Mouse (Mus musculus): ENCODE measurements around the gene Arrdc1. TPM values are rescaled to one million over a fixed set of nuclear protein-coding genes. Genes with fewer than 3 reads are reported as not detected.

Gene Arrdc1
- polyA plus RNA-seq, 1 experiment from 2014 or later = 43.9 TPM

DNA sequence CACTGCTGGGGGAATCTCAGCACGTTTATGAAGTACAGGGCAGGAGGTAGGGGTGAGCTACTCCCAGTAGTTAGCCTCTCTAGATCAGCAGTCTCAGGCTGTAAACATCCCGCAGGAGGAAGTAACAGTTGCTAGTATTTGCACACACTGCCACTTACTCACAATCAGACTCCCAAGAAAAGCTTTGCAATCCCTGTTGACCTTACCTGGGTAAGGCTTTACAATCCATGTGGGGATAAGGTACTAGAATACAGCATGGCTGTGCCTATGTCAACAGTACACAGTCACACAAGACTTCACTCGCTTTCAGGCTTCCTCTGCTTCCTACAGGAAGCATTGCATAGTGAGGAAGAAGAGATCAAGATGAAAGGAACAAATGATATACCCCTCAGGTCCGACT is 38.3 kb downstream of the Arrdc1 start:
- Histone ChIP-seq H3K27ac (replicated peaks) (no peak overlapping the region), H3K4me2 (no peak overlapping the region), H3K9ac (replicated peaks) (no peak overlapping the region), H3K4me1 (peaks cover 11% of the 10 kb centered on the region), H3K27me3 (replicated peaks) (no peaks in the 10 kb centered on the region), H3K9me3 (replicated peaks) (no peaks in the 10 kb centered on the region), H3K36me3 (no peaks in the 10 kb centered on the region), H3K4me3 (replicated peaks) (no peak overlapping the region)
- no peak for ATAC-seq (ENCODE audit: low FRiP score)
- 86% methylated on average over 4 of the region's 4 CpGs for WGBS

DNA sequence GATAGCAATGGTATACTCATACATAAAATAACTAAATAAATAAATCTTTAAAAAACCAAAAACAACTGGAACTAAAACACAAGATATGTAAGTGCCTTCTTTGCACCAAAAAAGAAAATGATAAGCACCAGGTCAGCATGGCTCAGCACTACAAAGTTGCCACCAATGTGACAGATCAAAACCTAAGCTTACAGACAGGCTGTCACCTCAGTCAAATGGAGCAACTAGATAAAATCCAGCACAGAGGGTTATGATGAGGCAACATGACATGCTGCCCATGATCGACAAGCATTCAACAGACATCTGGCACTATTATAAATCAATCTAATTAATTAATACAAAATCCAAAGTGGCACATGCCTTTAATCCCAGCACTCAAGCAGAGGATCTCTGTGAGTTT is 40.8 kb downstream of the Arrdc1 start:
- Histone ChIP-seq H3K4me3 (replicated peaks) (no peak overlapping the region), H3K27me3 (replicated peaks) (no peaks in the 10 kb centered on the region), H3K27ac (replicated peaks) (no peak overlapping the region), H3K36me3 (no peaks in the 10 kb centered on the region), H3K9me3 (replicated peaks) (no peaks in the 10 kb centered on the region), H3K9ac (replicated peaks) (no peak overlapping the region), H3K4me2 (no peak overlapping the region), H3K4me1 (0 out of 2 replicates have a peak, but pooled peaks cover 4% of the 10 kb centered on the region)
- no peak for ATAC-seq (ENCODE audit: low FRiP score)
- 67% methylated on average over 1 of the region's 1 CpGs for WGBS

DNA sequence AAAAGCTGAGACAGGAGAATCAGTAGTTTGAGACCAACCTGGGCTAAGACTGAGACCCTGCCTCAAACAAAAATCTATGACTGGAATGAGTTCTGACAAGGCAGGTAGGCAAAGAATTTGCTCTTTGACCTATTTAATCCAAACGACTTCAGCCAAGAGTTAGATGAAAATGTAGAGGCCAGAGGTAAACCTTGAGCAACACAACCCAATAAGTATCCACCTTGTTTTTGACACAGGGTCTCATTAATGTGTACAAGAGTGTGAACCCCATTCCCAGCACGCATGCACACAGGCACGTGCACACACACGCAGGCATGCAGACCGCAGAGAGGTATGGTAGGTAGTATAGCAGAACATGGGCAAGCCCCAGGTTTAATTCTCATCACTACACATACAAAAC is 42.7 kb downstream of the Arrdc1 start:
- ATAC-seq (ENCODE audit: low FRiP score) = no peak

DNA sequence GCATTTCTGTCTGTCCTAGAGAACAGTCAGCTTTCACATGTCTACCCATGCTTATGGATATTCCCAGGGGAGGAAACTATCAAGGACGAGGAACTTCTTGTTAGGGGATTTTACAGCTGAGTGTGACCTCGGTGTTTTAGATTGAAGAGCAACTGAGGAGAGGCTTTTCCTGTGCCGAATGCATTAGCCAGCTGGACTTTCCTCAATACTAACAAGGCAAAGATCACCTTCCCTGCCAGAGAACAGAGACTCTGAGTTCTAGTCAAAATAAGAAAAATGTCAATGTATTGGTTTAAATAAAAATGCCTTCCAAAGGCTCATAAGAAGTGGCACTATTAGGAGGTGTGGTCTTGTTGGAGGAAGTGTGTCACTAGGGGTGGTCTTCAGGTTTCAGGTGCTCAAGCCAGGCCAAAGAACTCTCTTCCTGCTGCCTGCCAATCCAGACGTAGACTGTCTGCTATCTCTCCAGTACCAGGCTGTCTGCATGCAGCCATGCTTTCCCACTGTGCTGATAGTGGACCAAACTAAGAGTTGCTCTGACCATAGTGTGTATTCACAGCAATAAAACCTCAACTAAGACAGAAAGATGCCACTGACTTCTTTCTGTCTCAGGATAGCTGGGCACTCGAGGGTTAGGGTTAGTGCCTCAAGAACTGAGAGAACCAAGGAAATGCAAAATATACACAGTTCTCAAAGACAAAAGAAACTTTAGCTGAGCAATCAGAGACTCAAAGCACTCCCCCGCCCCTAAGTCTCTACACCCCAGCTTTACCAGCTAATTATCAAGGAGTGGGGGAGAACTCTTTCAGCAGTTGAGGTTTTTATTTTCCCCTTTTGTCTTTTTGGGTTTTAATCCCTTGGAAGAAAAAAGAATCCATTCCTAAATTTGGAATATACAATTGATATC is 44.3 kb downstream of the Arrdc1 start:
- H3K9me3 ChIP-seq (replicated peaks) = no peaks in the 10 kb centered on the region
- H3K4me1 ChIP-seq = 0 out of 2 replicates have a peak, but pooled peaks cover 4% of the 10 kb centered on the region
- H3K27ac ChIP-seq (replicated peaks) = no peak overlapping the region
- 63% methylated on average over 6 of the region's 6 CpGs for WGBS
- H3K4me2 ChIP-seq = no peak overlapping the region
- H3K27me3 ChIP-seq (replicated peaks) = no peaks in the 10 kb centered on the region
- H3K9ac ChIP-seq (replicated peaks) = no peak overlapping the region
- no peak for ATAC-seq (ENCODE audit: low FRiP score)
- no peak overlapping the region for H3K4me3 ChIP-seq (replicated peaks)
- 0 out of 2 replicates have a peak, but pooled peaks cover 7% of the 10 kb centered on the region for H3K36me3 ChIP-seq

More for the DNA sequence above, 42.7 kb downstream of the Arrdc1 start:
- no peaks in the 10 kb centered on the region for H3K27me3 ChIP-seq (replicated peaks)
- H3K4me1 ChIP-seq = 0 out of 2 replicates have a peak, but pooled peaks cover 4% of the 10 kb centered on the region
- no peak overlapping the region for H3K4me2 ChIP-seq
- no peak overlapping the region for H3K27ac ChIP-seq (replicated peaks)
- H3K9ac ChIP-seq (replicated peaks) = no peak overlapping the region
- no peaks in the 10 kb centered on the region for H3K9me3 ChIP-seq (replicated peaks)
- 93% methylated on average over 5 of the region's 5 CpGs for WGBS
- no peak overlapping the region for H3K4me3 ChIP-seq (replicated peaks)
- H3K36me3 ChIP-seq = no peaks in the 10 kb centered on the region

DNA sequence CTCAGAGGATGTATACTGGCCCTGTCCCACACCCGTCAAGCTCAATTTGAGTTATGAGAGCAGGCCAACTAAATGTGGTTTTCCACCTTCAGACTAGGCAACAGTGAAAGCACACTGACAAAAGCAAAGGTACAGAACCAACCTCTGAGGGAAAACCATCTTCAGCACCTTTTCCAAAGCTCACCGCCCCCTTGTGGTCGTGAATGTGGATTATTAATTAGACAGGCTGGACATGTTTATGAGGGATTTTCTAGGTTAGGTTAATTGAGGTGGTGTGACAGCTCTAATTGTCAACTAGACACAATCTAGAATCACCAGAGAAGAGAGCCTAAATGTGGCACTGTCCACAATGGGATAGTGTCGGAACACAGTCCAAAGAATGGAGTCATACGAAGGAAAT is 46.2 kb downstream of the Arrdc1 start:
- WGBS = 87% methylated on average over 5 of the region's 5 CpGs
- 0 out of 2 replicates have a peak, but pooled peaks cover 4% of the 10 kb centered on the region for H3K4me1 ChIP-seq
- no peak overlapping the region for H3K27ac ChIP-seq (replicated peaks)
- no peaks in the 10 kb centered on the region for H3K27me3 ChIP-seq (replicated peaks)
- no peak overlapping the region for H3K4me3 ChIP-seq (replicated peaks)
- no peak overlapping the region for H3K9ac ChIP-seq (replicated peaks)
- H3K4me2 ChIP-seq = no peak overlapping the region
- H3K9me3 ChIP-seq (replicated peaks) = no peaks in the 10 kb centered on the region
- no peak for ATAC-seq (ENCODE audit: low FRiP score)
- H3K36me3 ChIP-seq = peaks cover 15% of the 10 kb centered on the region

DNA sequence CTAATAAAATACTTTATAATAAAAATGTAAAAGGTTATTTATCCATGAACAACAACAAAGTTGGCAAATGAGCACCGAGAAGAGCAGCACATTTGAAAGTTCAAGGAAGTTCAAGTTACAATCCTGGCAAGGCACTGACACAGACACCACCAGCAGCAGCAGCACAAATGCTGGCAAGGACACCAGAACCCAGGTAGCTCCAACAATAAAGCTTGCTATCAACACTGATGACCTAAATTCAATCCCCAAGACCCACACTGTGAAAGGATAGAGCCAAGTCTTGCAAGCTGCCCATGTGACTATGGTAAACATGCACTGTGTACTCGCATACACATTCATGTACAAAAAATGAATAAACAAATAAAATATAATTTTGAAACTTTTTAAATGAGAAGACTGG is 54.4 kb downstream of the Arrdc1 start:
- H3K9me3 ChIP-seq (replicated peaks) = no peaks in the 10 kb centered on the region
- WGBS = 95% methylated on average over 2 of the region's 2 CpGs
- ATAC-seq (ENCODE audit: low FRiP score) = no peak
- peaks cover 46% of the 10 kb centered on the region for H3K36me3 ChIP-seq
- H3K4me1 ChIP-seq = no peaks in the 10 kb centered on the region
- no peak overlapping the region for H3K4me3 ChIP-seq (replicated peaks)
- H3K9ac ChIP-seq (replicated peaks) = no peak overlapping the region
- no peaks in the 10 kb centered on the region for H3K27me3 ChIP-seq (replicated peaks)
- H3K4me2 ChIP-seq = no peak overlapping the region
- no peak overlapping the region for H3K27ac ChIP-seq (replicated peaks)

Small RNAs within 50 kb of the gene (microRNA-seq; reads per million reads assigned to microRNA genes)
- not detected for gene Gm22875

Other genes starting within 250 kb of the Arrdc1 start
- gene Cacna1b, start 172.1 kb downstream of the Arrdc1 start, polyA plus RNA-seq (2015; fragmentation: Nextera tagmentation; extraction: Ambion mirVana) = 13.9 and 16.0 TPM in 2 replicates
- gene Ehmt1, start 15.6 kb downstream of the Arrdc1 start, polyA plus RNA-seq (2015; fragmentation: Nextera tagmentation; extraction: Ambion mirVana) = 75.0 and 76.4 TPM in 2 replicates
- 21.3 and 26.2 TPM in 2 replicates for gene Zmynd19, start 14.5 kb upstream of the Arrdc1 start, polyA plus RNA-seq (2015; fragmentation: Nextera tagmentation; extraction: Ambion mirVana)
- gene Dph7, start 27.1 kb upstream of the Arrdc1 start, polyA plus RNA-seq (2015; fragmentation: Nextera tagmentation; extraction: Ambion mirVana) = 38.6 and 41.7 TPM in 2 replicates
- 167 and 179 TPM in 2 replicates for gene Mrpl41, start 39.8 kb upstream of the Arrdc1 start, polyA plus RNA-seq (2015; fragmentation: Nextera tagmentation; extraction: Ambion mirVana)
- gene Pnpla7, start 40.8 kb upstream of the Arrdc1 start, polyA plus RNA-seq (2015; fragmentation: Nextera tagmentation; extraction: Ambion mirVana) = 2.8 and 5.0 TPM in 2 replicates
- gene Nsmf, start 119.1 kb upstream of the Arrdc1 start, polyA plus RNA-seq (2015; fragmentation: Nextera tagmentation; extraction: Ambion mirVana) = 149 and 173 TPM in 2 replicates
- gene Entpd8, start 145.1 kb upstream of the Arrdc1 start, polyA plus RNA-seq (2015; fragmentation: Nextera tagmentation; extraction: Ambion mirVana) = 0.43 TPM in 1 of 2 replicates, not detected in the other
- gene Noxa1, start 159.9 kb upstream of the Arrdc1 start, polyA plus RNA-seq (2015; fragmentation: Nextera tagmentation; extraction: Ambion mirVana) = 0.52 TPM in 1 of 2 replicates, not detected in the other
- 15.0 and 16.8 TPM in 2 replicates for gene Nrarp, start 245.5 kb upstream of the Arrdc1 start, polyA plus RNA-seq (2015; fragmentation: Nextera tagmentation; extraction: Ambion mirVana)

Measured in neural tube, embryonic 15.5 days (tissue).